Mouse (Mus musculus) neural tube, embryonic 15.5 days (tissue): ENCODE measurements around the gene Srsf12. TPM values are rescaled to one million over a fixed set of nuclear protein-coding genes. Genes with fewer than 3 reads are reported as not detected.

ENCODE experiments used
- polyA plus RNA-seq: library from polyadenylated mRNA; unstranded; fragments of >200 nt; fragmentation: Nextera tagmentation; extraction: Ambion mirVana; gene quantifications from 2 replicates; pipeline ENCODE4 v1.2.1, GENCODE M21; 2015

Srsf12 gene
- polyA plus RNA-seq, 1 experiment from 2014 or later: 74.9 TPM

Other genes with a start within 250 kb of the Srsf12 start
- 41.2 and 44.6 TPM in 2 replicates for gene Rragd, start 226.0 kb upstream of the Srsf12 start, polyA plus RNA-seq
- 71.9 and 77.3 TPM in 2 replicates for gene Ube2j1, start 177.6 kb upstream of the Srsf12 start, polyA plus RNA-seq
- gene Gabrr2, start 146.0 kb upstream of the Srsf12 start, polyA plus RNA-seq: 0.41 and 0.73 TPM in 2 replicates
- 0.27 and 0.28 TPM in 2 replicates for gene Gabrr1, start 76.5 kb upstream of the Srsf12 start, polyA plus RNA-seq
- 2.2 and 2.5 TPM in 2 replicates for gene Pm20d2, start 19.3 kb upstream of the Srsf12 start, polyA plus RNA-seq
- gene Pnrc1, start 81.2 kb downstream of the Srsf12 start, polyA plus RNA-seq: 46.1 and 59.1 TPM in 2 replicates
- 20.0 and 21.2 TPM in 2 replicates for gene Rngtt, start 101.3 kb downstream of the Srsf12 start, polyA plus RNA-seq